Mouse (Mus musculus): ENCODE results near the gene Rgl1. TPM values are rescaled to one million over a fixed set of nuclear protein-coding genes. Genes with fewer than 3 reads are reported as not detected.
A peak's percentile ranks its signal among the peaks of the same experiment; 100 is the strongest.

Rgl1 gene
- polyA plus RNA-seq, 1 experiment = 14.4 TPM

DNA sequence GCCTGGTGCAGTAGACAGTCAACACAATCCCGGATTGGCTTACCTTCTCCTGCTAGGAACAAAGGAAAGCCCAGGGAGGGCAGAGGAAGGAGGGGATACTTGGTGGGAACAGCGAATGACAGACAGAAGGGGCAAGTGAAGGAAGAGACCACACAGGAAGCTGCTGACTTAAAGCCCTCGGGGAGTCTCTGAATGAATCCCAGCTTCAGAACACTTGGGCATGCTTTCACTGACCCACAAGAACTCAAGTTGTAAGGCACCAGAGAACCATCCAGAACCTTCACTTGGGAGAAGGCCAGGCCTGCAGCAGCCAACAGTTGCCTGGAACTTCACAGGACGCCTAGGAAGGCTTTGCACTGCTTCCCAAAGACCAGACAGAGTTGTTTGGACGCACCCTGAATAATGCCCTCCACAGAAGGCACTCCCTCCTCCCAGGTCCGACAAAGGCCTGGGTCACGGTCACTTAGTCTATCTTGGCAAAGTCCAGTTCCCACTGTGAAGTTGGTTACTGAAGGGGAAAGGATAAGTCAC, 189.5 kb downstream of the Rgl1 start:
- DNase-seq (ENCODE audit: low read depth in 1 of 2, low spot score in 2 of 2) = no peak
- TF ChIP-seq CTCF (IDR thresholded peaks at IDR 0.05; ENCODE audit: extremely low read depth, insufficient read depth, insufficient read length, insufficient replicate concordance) (no peak), POLR2A (IDR thresholded peaks at IDR 0.05; ENCODE audit: low read depth, low read length) (no peak)
- Histone ChIP-seq H3K27ac (ENCODE audit: insufficient read depth, low read length) (no peak overlapping the region), H3K36me3 (ENCODE audit: control insufficient read depth, insufficient read depth, low read length) (no peaks in the 10 kb centered on the region), H3K4me1 (ENCODE audit: control insufficient read depth, insufficient read depth, insufficient read length) (no peaks in the 10 kb centered on the region), H3K27me3 (ENCODE audit: control insufficient read depth, insufficient read depth, low read length) (no peaks in the 10 kb centered on the region), H3K4me3 (ENCODE audit: extremely low read depth, insufficient read depth, insufficient read length) (no peak overlapping the region)
- WGBS = 63% methylated on average over 7 of the region's 7 CpGs

DNA sequence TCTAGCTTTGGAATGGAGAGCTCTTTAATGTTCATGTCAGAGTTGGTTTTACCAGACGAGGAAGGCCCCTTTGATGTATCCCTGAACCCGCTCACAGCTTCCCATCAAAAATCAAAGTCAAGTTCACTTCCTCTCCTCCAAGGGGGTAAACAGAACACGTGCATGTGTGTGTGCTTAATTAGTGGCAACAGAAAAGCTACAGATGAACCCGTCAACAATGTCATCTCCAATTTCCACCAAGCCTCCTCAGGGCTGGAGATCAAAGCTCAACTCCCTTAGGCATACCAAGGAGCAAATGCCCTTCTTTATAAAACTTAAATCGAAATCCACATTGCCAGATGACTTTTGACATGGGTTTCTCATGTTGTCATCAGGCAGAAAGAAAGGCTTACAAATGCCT, 191.1 kb downstream of the Rgl1 start:
- Histone ChIP-seq H3K27me3 (ENCODE audit: control insufficient read depth, insufficient read depth, low read length) (no peaks in the 10 kb centered on the region), H3K4me1 (ENCODE audit: control insufficient read depth, insufficient read depth, insufficient read length) (no peaks in the 10 kb centered on the region), H3K27ac (ENCODE audit: insufficient read depth, low read length) (no peak overlapping the region), H3K4me3 (ENCODE audit: extremely low read depth, insufficient read depth, insufficient read length) (no peak overlapping the region), H3K36me3 (ENCODE audit: control insufficient read depth, insufficient read depth, low read length) (no peaks in the 10 kb centered on the region)
- WGBS = 40% methylated on average over 5 of the region's 5 CpGs
- TF ChIP-seq CTCF (IDR thresholded peaks at IDR 0.05; ENCODE audit: extremely low read depth, insufficient read depth, insufficient read length, insufficient replicate concordance) = no peak
- no peak for TF ChIP-seq POLR2A (IDR thresholded peaks at IDR 0.05; ENCODE audit: low read depth, low read length)
- DNase-seq (ENCODE audit: low read depth in 1 of 2, low spot score in 2 of 2) = no peak

DNA sequence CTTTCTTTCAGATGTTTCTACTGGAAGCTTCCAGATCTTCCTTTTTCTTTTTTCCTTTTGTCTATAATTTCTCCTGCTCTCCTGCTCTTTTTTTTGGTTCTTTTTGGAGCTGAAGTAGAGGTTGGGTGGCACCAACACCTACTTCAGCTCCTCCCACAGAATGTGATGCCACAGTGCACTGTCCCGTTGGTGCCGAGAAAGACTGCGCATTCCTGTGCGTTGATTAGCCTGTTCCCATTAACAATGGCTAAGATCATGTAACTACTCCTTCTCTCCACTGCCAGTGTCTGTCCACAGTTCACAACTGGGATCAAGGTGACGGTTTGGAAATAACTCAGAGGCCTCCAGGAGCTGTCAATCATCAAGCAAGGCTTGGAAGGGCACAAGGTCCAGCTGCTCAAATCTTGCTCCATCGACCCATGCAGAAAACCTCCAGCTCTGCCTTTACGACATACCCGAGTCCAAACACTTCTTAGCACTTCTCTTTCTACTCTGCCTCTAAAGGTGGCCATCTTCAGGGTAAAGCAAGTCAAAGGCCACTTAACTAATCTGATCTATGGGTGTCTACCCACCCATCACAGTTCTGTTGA, 192.6 kb downstream of the Rgl1 start:
- H3K36me3 ChIP-seq (ENCODE audit: control insufficient read depth, insufficient read depth, low read length) = no peaks in the 10 kb centered on the region
- WGBS = 87% methylated on average over 8 of the region's 8 CpGs
- no peak for DNase-seq (ENCODE audit: low read depth in 1 of 2, low spot score in 2 of 2)
- H3K27me3 ChIP-seq (ENCODE audit: control insufficient read depth, insufficient read depth, low read length) = no peaks in the 10 kb centered on the region
- no peaks in the 10 kb centered on the region for H3K4me1 ChIP-seq (ENCODE audit: control insufficient read depth, insufficient read depth, insufficient read length)
- TF ChIP-seq POLR2A (IDR thresholded peaks at IDR 0.05; ENCODE audit: low read depth, low read length) (no peak), CTCF (IDR thresholded peaks at IDR 0.05; ENCODE audit: extremely low read depth, insufficient read depth, insufficient read length, insufficient replicate concordance) (no peak)
- H3K4me3 ChIP-seq (ENCODE audit: extremely low read depth, insufficient read depth, insufficient read length) = no peak overlapping the region
- no peak overlapping the region for H3K27ac ChIP-seq (ENCODE audit: insufficient read depth, low read length)

DNA sequence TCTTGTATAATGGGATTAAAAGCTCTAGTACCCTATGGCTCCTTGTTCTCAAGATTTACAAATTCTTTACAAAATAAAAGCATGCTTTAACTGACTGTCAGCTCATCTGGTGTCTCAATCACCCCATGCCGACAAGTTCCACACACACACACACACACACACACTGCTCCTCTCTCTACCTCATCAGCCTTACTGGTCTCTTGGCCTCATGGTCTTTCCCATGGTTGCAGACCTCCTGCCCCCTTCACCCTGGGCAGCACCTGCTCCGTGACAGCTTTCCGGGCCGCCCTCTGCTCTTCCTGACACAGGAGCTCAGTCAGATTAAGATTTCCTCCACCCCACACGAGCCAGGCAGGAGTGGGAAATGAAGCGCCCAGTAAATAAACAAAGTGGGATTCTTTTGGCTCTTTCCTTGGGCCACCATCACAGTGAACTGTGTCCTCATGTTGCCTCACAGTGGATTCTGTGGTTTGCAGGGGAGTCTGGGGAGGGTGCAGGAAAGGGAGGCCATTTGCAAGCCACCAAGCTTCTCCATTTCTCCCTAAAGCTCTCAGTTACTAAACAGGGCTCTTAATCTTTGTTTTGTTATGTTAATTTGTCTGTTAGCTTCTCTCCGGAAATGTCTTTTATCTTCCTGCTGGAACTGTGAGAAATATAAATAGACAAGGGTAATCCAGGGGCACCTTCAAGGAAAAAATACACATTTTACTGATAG, 193.2 kb downstream of the Rgl1 start:
- WGBS = 45% methylated on average over 7 of the region's 7 CpGs
- DNase-seq (ENCODE audit: low read depth in 1 of 2, low spot score in 2 of 2) = no peak
- Histone ChIP-seq H3K4me1 (ENCODE audit: control insufficient read depth, insufficient read depth, insufficient read length) (no peaks in the 10 kb centered on the region), H3K36me3 (ENCODE audit: control insufficient read depth, insufficient read depth, low read length) (no peaks in the 10 kb centered on the region), H3K4me3 (ENCODE audit: extremely low read depth, insufficient read depth, insufficient read length) (no peak overlapping the region), H3K27ac (ENCODE audit: insufficient read depth, low read length) (0 out of 2 replicates have a peak overlapping the region, but pooled peaks have one; percentile 11), H3K27me3 (ENCODE audit: control insufficient read depth, insufficient read depth, low read length) (no peaks in the 10 kb centered on the region)
- TF ChIP-seq POLR2A (IDR thresholded peaks at IDR 0.05; ENCODE audit: low read depth, low read length) = no peak
- no peak for TF ChIP-seq CTCF (IDR thresholded peaks at IDR 0.05; ENCODE audit: extremely low read depth, insufficient read depth, insufficient read length, insufficient replicate concordance)

DNA sequence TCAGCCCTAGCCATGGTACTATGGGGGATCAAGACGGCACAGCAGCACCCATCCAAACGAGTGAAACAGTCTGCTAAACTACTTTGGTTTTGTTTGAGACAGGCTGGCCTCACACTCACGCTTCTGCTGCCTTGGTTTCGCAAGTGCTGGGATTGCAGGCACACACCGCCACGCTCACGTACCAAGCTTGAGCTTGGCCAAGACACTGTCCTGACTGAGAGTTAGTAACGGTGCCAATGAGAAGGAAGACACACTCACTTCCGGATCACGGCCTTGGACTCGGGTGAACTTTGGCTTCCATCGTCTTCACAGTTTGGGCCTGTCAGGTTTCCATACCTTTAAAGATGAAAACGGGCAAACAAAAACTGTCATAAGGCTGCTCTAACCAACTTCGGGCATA, 194.8 kb downstream of the Rgl1 start:
- WGBS = 87% methylated on average over 14 of the region's 14 CpGs
- no peak for TF ChIP-seq POLR2A (IDR thresholded peaks at IDR 0.05; ENCODE audit: low read depth, low read length)
- TF ChIP-seq CTCF (IDR thresholded peaks at IDR 0.05; ENCODE audit: extremely low read depth, insufficient read depth, insufficient read length, insufficient replicate concordance) = no peak
- Histone ChIP-seq H3K4me1 (ENCODE audit: control insufficient read depth, insufficient read depth, insufficient read length) (no peaks in the 10 kb centered on the region), H3K27ac (ENCODE audit: insufficient read depth, low read length) (no peak overlapping the region), H3K36me3 (ENCODE audit: control insufficient read depth, insufficient read depth, low read length) (no peaks in the 10 kb centered on the region), H3K4me3 (ENCODE audit: extremely low read depth, insufficient read depth, insufficient read length) (no peak overlapping the region), H3K27me3 (ENCODE audit: control insufficient read depth, insufficient read depth, low read length) (no peaks in the 10 kb centered on the region)
- no peak for DNase-seq (ENCODE audit: low read depth in 1 of 2, low spot score in 2 of 2)

DNA sequence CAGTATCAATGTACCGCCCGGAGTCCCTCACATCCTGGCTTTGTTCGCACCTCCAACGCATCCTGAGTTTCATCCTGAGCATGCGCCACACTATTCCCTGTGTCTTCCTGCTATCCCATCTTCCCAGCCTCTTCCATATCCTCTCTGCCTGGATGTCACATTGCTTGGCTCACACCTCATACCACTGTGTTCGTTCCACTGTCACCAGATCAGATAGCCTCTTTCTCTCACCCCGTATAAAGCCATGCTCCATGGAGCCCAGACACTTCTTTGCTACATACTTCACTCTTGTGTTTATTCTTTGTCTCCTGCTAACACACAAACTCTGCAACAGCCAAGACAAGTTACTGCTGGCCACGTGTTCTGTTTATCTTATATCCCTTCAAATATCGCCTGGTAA, 195.5 kb downstream of the Rgl1 start:
- TF ChIP-seq CTCF (IDR thresholded peaks at IDR 0.05; ENCODE audit: extremely low read depth, insufficient read depth, insufficient read length, insufficient replicate concordance) = no peak
- no peak overlapping the region for H3K4me3 ChIP-seq (ENCODE audit: extremely low read depth, insufficient read depth, insufficient read length)
- no peaks in the 10 kb centered on the region for H3K27me3 ChIP-seq (ENCODE audit: control insufficient read depth, insufficient read depth, low read length)
- no peaks in the 10 kb centered on the region for H3K36me3 ChIP-seq (ENCODE audit: control insufficient read depth, insufficient read depth, low read length)
- DNase-seq (ENCODE audit: low read depth in 1 of 2, low spot score in 2 of 2) = no peak
- no peaks in the 10 kb centered on the region for H3K4me1 ChIP-seq (ENCODE audit: control insufficient read depth, insufficient read depth, insufficient read length)
- 94% methylated on average over 9 of the region's 9 CpGs for WGBS
- no peak overlapping the region for H3K27ac ChIP-seq (ENCODE audit: insufficient read depth, low read length)

DNA sequence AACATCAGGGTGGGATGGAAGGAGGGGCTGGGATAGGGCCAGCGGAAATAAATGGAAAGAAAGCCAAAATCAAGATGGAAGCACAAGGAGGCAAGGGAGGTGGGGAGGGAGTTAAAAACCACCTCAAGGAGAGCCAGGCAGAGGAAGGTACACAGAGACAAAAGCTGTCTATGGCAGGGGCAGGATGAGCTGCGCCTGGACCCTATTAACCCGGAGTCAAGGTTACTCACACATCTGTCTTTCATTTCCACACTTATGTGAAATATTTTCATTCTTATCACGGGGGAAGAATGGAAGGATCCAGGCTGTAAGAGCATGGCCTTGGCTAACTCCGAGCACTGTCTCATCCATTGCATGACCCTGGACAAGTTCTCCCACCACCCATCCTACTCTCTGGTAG, 202.9 kb downstream of the Rgl1 start:
- TF ChIP-seq POLR2A (IDR thresholded peaks at IDR 0.05; ENCODE audit: low read depth, low read length) = no peak
- no peak for TF ChIP-seq CTCF (IDR thresholded peaks at IDR 0.05; ENCODE audit: extremely low read depth, insufficient read depth, insufficient read length, insufficient replicate concordance)
- H3K4me1 ChIP-seq (ENCODE audit: control insufficient read depth, insufficient read depth, insufficient read length) = no peaks in the 10 kb centered on the region
- 93% methylated on average over 5 of the region's 5 CpGs for WGBS
- no peaks in the 10 kb centered on the region for H3K27me3 ChIP-seq (ENCODE audit: control insufficient read depth, insufficient read depth, low read length)
- no peaks in the 10 kb centered on the region for H3K36me3 ChIP-seq (ENCODE audit: control insufficient read depth, insufficient read depth, low read length)
- no peak for DNase-seq (ENCODE audit: low read depth in 1 of 2, low spot score in 2 of 2)
- H3K27ac ChIP-seq (ENCODE audit: insufficient read depth, low read length) = no peak overlapping the region
- no peak overlapping the region for H3K4me3 ChIP-seq (ENCODE audit: extremely low read depth, insufficient read depth, insufficient read length)
